Mouse (Mus musculus): ENCODE measurements around the gene Trpm6. TPM values are rescaled to one million over a fixed set of nuclear protein-coding genes. Genes with fewer than 3 reads are reported as not detected.
A peak's percentile ranks its signal among the peaks of the same experiment; 100 is the strongest.
"Not testable (repeated sequence)": the region's sequence is repeated elsewhere in the genome, so short reads cannot be mapped to it uniquely, and the experiment has no call there.

The Trpm6 gene
- polyA plus RNA-seq (2015; fragmentation: Nextera tagmentation; extraction: Ambion mirVana), result 0.35 and 0.43 TPM in 2 replicates

DNA sequence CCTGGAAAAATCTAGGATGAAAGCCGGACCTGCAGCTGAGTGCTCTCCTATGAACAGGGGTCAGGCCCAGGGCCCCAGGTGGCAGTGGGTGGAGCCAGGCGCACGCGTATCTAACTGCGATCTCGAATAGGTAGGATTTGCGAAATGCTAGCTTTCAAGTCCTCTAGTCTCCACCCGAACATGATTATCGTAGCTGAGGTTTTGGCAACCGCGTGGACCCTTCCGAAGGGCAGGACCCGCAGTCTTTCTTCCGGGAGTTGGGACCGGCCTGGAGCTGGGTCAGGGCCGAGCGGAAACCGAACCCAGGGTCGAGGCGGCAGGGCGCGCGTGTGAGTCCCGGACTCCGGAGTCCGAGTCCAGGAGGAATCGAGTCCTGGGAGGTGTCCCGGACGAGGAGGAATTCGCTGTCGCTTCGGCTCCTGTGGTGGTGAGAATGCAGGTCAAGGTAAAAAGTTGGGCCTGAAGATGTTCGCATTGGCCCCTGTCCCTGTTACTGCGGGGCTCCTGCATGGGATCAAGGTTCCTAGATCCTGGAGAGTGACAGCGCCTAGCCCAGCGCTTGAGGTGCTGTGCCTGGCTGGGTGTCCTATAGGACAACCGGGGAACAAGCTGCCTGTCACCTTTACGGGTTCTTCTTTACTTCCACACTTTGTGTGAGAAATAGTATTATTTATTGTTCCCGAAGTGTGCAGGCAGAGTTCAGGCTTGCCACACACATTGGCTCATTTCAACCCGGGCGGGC lies at the start of gene Trpm6:
Gene Trpm6 (plus strand): TSS at position 386 of the 742 bp plus-strand sequence.
- no peak; the same call in 1 of the 2 replicates for ATAC-seq (replicated peaks; ENCODE audit: extremely low read depth, insufficient read depth, low FRiP score)
- Histone ChIP-seq H3K9ac (ENCODE audit: low read length) (peak within 1 kb of the TSS; percentile 62), H3K36me3 (ENCODE audit: control insufficient read depth, insufficient read depth) (no peaks in the 10 kb centered on the region), H3K4me3 (ENCODE audit: low read length) (peak within 1 kb of the TSS; percentile 55), H3K4me1 (ENCODE audit: control insufficient read depth, insufficient read depth, low read length) (no peaks in the 10 kb centered on the region), H3K27me3 (ENCODE audit: control insufficient read depth, insufficient read depth, low read length) (peaks cover 3% of the 10 kb centered on the region; the same call in 1 of the 2 replicates), H3K4me2 (ENCODE audit: low read depth, low read length) (peak within 1 kb of the TSS; percentile 85), H3K9me3 (replicated peaks; ENCODE audit: control insufficient read depth, low read length) (no peaks in the 10 kb centered on the region), H3K27ac (ENCODE audit: low read length) (no peak within 1 kb of the TSS)
- WGBS, result 4% methylated on average over 41 of the region's 41 CpGs

DNA sequence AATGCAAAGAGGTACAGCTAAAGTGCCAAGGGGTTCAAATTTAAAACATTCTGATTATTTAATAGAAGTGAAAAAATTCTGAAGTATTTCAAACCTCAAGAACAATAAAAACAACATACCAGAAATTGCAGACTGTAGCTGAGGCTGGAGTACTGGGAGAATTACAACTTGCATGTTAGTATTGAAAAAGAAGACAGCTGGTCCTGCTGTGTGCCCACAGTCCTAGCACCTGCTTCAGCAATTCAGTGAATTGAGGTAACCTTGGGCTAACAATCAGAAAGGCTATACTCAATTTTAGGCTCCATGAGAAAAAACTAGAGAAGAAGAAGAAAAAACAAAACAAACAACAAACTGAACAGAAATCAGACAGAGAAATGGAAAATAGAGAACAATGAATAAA lies 41.7 kb upstream of the Trpm6 start:
- Histone ChIP-seq H3K4me1 (ENCODE audit: control insufficient read depth, insufficient read depth, low read length) (peaks cover 6% of the 10 kb centered on the region; the same call in 1 of the 2 replicates), H3K4me2 (ENCODE audit: low read depth, low read length) (no peak overlapping the region), H3K9ac (ENCODE audit: low read length) (no peak overlapping the region), H3K9me3 (replicated peaks; ENCODE audit: control insufficient read depth, low read length) (no peaks in the 10 kb centered on the region), H3K27ac (ENCODE audit: low read length) (no peak overlapping the region), H3K36me3 (ENCODE audit: control insufficient read depth, insufficient read depth) (no peaks in the 10 kb centered on the region), H3K27me3 (ENCODE audit: control insufficient read depth, insufficient read depth, low read length) (no peaks in the 10 kb centered on the region), H3K4me3 (ENCODE audit: low read length) (no peak overlapping the region)
- no peak for ATAC-seq (replicated peaks; ENCODE audit: extremely low read depth, insufficient read depth, low FRiP score)

DNA sequence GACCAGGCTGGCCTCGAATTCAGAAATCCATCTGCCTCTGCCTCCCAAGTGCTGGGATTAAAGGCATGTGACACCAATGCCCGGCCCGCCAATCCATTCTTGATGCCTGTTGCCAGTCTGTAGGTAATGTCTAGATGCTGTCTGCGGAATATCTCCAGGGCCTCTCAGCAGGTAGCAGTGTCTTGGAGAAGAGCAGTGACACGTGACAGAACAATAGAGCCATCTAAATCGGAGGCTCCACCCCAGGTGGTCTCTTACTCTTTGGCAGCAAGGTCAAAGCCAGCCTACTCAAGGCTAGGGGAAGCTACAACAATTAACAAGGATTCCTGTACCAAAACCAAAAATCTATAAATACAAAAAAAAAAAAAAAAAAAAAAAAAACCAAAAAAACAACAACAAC lies 38.9 kb upstream of the Trpm6 start:
- no peaks in the 10 kb centered on the region for H3K27me3 ChIP-seq (ENCODE audit: control insufficient read depth, insufficient read depth, low read length)
- no peak for ATAC-seq (replicated peaks; ENCODE audit: extremely low read depth, insufficient read depth, low FRiP score)
- H3K36me3 ChIP-seq (ENCODE audit: control insufficient read depth, insufficient read depth), result no peaks in the 10 kb centered on the region
- H3K27ac ChIP-seq (ENCODE audit: low read length), result no peak overlapping the region
- peaks cover 27% of the 10 kb centered on the region for H3K4me1 ChIP-seq (ENCODE audit: control insufficient read depth, insufficient read depth, low read length)
- no peak overlapping the region for H3K4me3 ChIP-seq (ENCODE audit: low read length)
- no peaks in the 10 kb centered on the region for H3K9me3 ChIP-seq (replicated peaks; ENCODE audit: control insufficient read depth, low read length)
- 74% methylated on average over 6 of the region's 6 CpGs for WGBS
- H3K4me2 ChIP-seq (ENCODE audit: low read depth, low read length), result no peak overlapping the region
- H3K9ac ChIP-seq (ENCODE audit: low read length), result no peak overlapping the region

DNA sequence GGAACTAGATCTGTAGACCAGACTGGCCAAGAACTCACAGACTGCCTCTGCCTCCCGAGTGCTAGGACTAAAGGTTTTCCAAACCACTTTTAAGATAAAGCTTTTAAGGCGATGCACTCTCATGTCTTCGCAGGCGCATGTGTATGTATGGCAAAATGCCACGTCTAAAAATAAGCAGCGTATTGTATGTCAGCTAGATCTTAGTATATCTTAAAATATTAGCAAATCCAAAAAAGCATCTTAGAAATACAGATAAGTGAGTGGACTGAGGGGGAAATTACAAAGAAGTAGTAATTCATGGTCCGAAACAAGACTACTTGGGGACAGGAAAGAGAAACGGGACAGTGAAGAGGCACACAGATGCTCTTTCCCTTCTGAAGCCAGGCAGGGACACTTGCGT lies 38.2 kb upstream of the Trpm6 start:
- no peak for ATAC-seq (replicated peaks; ENCODE audit: extremely low read depth, insufficient read depth, low FRiP score)
- Histone ChIP-seq H3K4me2 (ENCODE audit: low read depth, low read length) (no peak overlapping the region), H3K9ac (ENCODE audit: low read length) (no peak overlapping the region), H3K4me1 (ENCODE audit: control insufficient read depth, insufficient read depth, low read length) (peaks cover 29% of the 10 kb centered on the region), H3K9me3 (replicated peaks; ENCODE audit: control insufficient read depth, low read length) (no peaks in the 10 kb centered on the region), H3K27ac (ENCODE audit: low read length) (no peak overlapping the region), H3K36me3 (ENCODE audit: control insufficient read depth, insufficient read depth) (no peaks in the 10 kb centered on the region), H3K27me3 (ENCODE audit: control insufficient read depth, insufficient read depth, low read length) (no peaks in the 10 kb centered on the region), H3K4me3 (ENCODE audit: low read length) (no peak overlapping the region)
- WGBS, result 70% methylated on average over 9 of the region's 9 CpGs

DNA sequence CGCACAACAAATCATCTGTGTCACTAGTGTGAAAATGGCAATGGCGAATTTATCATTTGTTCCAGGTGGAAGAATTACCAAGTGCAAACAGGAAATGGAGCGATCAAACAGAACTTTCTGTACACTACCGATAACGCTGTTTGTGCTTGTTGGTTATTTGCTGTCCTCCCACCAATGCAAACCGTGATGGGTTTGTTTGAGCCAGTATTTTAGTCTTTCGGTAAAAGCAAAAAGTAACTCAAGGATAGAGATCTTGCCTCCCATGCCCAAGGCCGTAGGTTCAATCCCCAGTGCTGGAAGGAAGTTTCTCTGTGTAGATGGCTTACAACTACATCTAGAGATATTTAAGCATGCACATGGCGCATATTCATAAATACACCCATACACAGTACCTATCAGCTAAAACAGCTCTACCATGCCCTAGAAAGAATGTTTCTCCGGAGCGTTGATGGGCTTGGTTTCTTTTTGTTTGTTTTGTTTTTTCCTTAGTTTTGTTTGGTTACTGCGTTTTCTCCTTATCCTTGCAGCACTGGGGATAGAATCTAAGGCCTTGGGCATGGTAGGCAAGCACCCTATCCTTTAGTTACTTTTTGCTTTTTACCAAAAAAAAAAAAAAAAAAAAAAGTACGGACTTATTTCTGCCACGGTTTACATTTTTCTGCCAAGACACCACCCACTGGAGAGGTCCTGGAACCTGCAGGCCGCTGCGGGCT lies 37.5 kb upstream of the Trpm6 start:
- Histone ChIP-seq H3K9me3 (replicated peaks; ENCODE audit: control insufficient read depth, low read length) (no peaks in the 10 kb centered on the region), H3K9ac (ENCODE audit: low read length) (peak overlapping the region; percentile 96), H3K36me3 (ENCODE audit: control insufficient read depth, insufficient read depth) (no peaks in the 10 kb centered on the region), H3K4me2 (ENCODE audit: low read depth, low read length) (peak overlapping the region; percentile 58), H3K27ac (ENCODE audit: low read length) (peak overlapping the region; percentile 93), H3K27me3 (ENCODE audit: control insufficient read depth, insufficient read depth, low read length) (no peaks in the 10 kb centered on the region), H3K4me1 (ENCODE audit: control insufficient read depth, insufficient read depth, low read length) (peaks cover 31% of the 10 kb centered on the region), H3K4me3 (ENCODE audit: low read length) (peak overlapping the region; percentile 93)
- ATAC-seq (replicated peaks; ENCODE audit: extremely low read depth, insufficient read depth, low FRiP score), result no peak
- WGBS, result 56% methylated on average over 16 of the region's 16 CpGs

DNA sequence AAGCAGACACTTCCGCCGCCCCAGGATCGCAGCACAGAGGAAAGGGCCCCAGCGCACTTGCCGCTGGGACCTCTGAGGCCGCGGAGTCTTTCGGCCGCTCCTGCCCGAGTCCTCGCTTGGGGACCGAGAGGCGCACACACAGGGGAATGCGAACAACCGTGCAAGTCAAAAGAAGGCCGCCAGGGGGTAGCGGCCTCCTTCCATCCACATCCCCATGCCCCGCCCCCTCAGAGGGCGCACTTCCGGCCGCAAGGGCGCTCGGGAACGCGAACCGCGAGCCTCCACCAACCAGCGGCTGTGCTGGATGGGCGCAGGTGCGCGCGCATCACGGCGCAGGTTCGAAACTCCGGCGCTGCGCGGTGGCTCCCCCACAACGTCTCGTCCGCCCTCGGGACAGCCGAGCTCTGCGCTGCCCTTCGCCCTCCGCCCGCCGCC lies 36.9 kb upstream of the Trpm6 start, which contains the start of gene D030056L22Rik:
Gene D030056L22Rik (plus strand): TSS at position 328 of the 435 bp plus-strand sequence.
- under 1% methylated on average over 49 of the region's 49 CpGs for WGBS
- ATAC-seq (replicated peaks; ENCODE audit: extremely low read depth, insufficient read depth, low FRiP score), result peak; percentile 96
- H3K9me3 ChIP-seq (replicated peaks; ENCODE audit: control insufficient read depth, low read length), result no peaks in the 10 kb centered on the region

DNA sequence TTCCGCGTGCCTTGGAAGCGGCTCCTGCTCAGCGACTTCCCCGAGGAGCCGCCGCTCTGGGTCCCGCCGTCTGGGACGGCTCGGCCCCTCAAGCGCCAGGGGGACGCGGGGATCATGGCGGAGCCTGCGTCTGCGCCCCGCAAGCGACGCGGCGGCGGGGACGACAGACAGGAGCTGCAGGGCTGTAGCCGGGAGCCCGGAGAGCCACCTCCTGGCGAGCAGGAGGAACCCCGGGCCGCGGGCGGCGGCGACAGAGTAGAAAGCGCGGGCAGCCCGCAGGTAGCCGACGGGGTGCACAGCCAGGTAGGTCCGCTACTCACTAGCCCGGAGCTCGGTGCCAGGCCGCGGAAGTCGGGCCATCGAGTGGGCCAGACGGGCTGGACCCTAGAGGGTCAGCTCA lies 36.4 kb upstream of the Trpm6 start:
- H3K4me1 ChIP-seq (ENCODE audit: control insufficient read depth, insufficient read depth, low read length), result peaks cover 35% of the 10 kb centered on the region
- not testable (repeated sequence) for H3K9me3 ChIP-seq (replicated peaks; ENCODE audit: control insufficient read depth, low read length); H3K36me3 ChIP-seq (ENCODE audit: control insufficient read depth, insufficient read depth); H3K27me3 ChIP-seq (ENCODE audit: control insufficient read depth, insufficient read depth, low read length)
- under 1% methylated on average over 39 of the region's 46 CpGs for WGBS
- peak overlapping the region; percentile 93 for H3K27ac ChIP-seq (ENCODE audit: low read length)
- peak overlapping the region; percentile 96 for H3K9ac ChIP-seq (ENCODE audit: low read length)
- peak overlapping the region; percentile 92 for H3K4me2 ChIP-seq (ENCODE audit: low read depth, low read length)
- peak overlapping the region; percentile 93 for H3K4me3 ChIP-seq (ENCODE audit: low read length)
- ATAC-seq (replicated peaks; ENCODE audit: extremely low read depth, insufficient read depth, low FRiP score), result peak; percentile 59

More for the DNA sequence above, 36.9 kb upstream of the Trpm6 start, which contains the start of gene D030056L22Rik:
- Histone ChIP-seq H3K9ac (ENCODE audit: low read length) (peak within 1 kb of the TSS; percentile 96), H3K27me3 (ENCODE audit: control insufficient read depth, insufficient read depth, low read length) (no peaks in the 10 kb centered on the region), H3K4me1 (ENCODE audit: control insufficient read depth, insufficient read depth, low read length) (peaks cover 34% of the 10 kb centered on the region), H3K4me2 (ENCODE audit: low read depth, low read length) (peak within 1 kb of the TSS; percentile 92), H3K36me3 (ENCODE audit: control insufficient read depth, insufficient read depth) (no peaks in the 10 kb centered on the region), H3K27ac (ENCODE audit: low read length) (peak within 1 kb of the TSS; percentile 93), H3K4me3 (ENCODE audit: low read length) (peak within 1 kb of the TSS; percentile 93)

DNA sequence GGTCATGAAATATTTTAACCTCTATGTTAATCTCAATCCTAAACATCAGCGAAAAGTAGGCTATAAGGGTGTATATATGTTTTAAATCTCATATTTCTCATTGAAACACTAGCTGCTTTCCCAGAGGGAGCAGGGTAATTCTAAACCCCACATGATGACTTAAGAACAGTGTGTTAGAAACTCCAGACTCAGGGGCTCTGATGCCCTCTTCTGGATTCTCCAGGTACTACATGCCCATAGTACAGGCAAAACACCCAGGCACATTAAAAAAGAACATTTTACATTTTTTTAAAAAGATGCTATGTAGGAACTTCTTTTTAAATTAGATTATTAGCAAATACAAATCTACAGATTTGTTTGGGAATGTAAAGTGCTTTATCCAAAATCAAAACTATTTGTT lies 33.4 kb upstream of the Trpm6 start:
- Histone ChIP-seq H3K4me1 (ENCODE audit: control insufficient read depth, insufficient read depth, low read length) (peaks cover 36% of the 10 kb centered on the region), H3K27me3 (ENCODE audit: control insufficient read depth, insufficient read depth, low read length) (no peaks in the 10 kb centered on the region), H3K4me2 (ENCODE audit: low read depth, low read length) (no peak overlapping the region), H3K27ac (ENCODE audit: low read length) (0 out of 2 replicates have a peak overlapping the region, but pooled peaks have one; percentile 66), H3K4me3 (ENCODE audit: low read length) (no peak overlapping the region), H3K9ac (ENCODE audit: low read length) (no peak overlapping the region), H3K9me3 (replicated peaks; ENCODE audit: control insufficient read depth, low read length) (no peaks in the 10 kb centered on the region), H3K36me3 (ENCODE audit: control insufficient read depth, insufficient read depth) (0 out of 2 replicates have a peak, but pooled peaks cover 2% of the 10 kb centered on the region)
- no peak for ATAC-seq (replicated peaks; ENCODE audit: extremely low read depth, insufficient read depth, low FRiP score)
- 12% methylated on average over 1 of the region's 1 CpGs for WGBS

DNA sequence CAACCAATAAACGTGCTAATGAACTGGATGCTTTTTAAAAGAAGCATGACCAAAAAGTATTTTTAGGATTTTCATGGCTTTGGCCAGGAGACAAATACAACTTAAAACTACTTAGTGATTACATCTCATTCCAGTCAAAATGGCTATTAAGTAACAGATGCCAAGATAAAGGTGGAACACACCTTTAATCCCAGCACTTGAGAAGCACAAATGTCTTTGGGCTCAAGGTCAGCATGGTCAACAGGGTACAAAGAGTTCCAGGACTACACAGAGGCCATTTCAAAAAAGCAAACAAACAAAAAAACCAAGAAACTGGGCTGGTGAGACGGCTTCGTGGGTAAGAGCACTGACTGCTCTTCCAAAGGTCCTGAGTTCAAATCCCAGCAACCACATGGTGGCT lies 29.4 kb upstream of the Trpm6 start:
- H3K27ac ChIP-seq (ENCODE audit: low read length), result no peak overlapping the region
- no peaks in the 10 kb centered on the region for H3K27me3 ChIP-seq (ENCODE audit: control insufficient read depth, insufficient read depth, low read length)
- H3K4me1 ChIP-seq (ENCODE audit: control insufficient read depth, insufficient read depth, low read length), result peaks cover 15% of the 10 kb centered on the region
- no peaks in the 10 kb centered on the region for H3K9me3 ChIP-seq (replicated peaks; ENCODE audit: control insufficient read depth, low read length)
- WGBS, result 78% methylated on average over 3 of the region's 3 CpGs
- H3K9ac ChIP-seq (ENCODE audit: low read length), result no peak overlapping the region
- no peak for ATAC-seq (replicated peaks; ENCODE audit: extremely low read depth, insufficient read depth, low FRiP score)
- no peak overlapping the region for H3K4me3 ChIP-seq (ENCODE audit: low read length)
- no peak overlapping the region for H3K4me2 ChIP-seq (ENCODE audit: low read depth, low read length)
- H3K36me3 ChIP-seq (ENCODE audit: control insufficient read depth, insufficient read depth), result 0 out of 2 replicates have a peak, but pooled peaks cover 2% of the 10 kb centered on the region

All from heart, embryonic 16.5 days (tissue).